1 mouse cellular context compared by ENCODE assay signal in the genomic region with DNA sequence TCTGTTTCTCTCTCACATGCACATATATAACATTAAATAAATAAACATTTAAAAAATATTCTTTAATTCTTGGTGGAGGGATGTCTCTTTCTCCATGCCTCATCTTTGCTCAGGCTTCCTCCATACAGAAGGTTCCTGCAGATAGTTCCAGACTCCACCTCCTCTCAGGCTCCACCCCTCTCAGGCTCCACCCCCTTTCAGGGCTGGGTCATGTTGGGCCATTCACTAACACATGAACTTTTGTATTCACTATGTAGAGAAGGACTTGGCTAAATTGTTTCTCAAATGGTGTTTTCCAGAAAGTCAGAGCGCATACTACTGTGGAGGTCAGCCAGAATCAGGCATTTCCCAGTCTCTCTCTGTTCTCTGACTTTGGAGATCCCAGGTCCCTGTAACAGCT.
TF ChIP-seq lines count a peak whose summit lies in the region.

No protein-coding gene starts in this region.

TF ChIP-seq in MEL, 35 proteins besides CTCF, POLR2A, EP300 and RAD21 (continued from another document):
- TF ChIP-seq POLR2AphosphoS2 (IDR thresholded peaks at IDR 0.05; ENCODE audit: low read length) (no peak), ZNF384 (IDR thresholded peaks at IDR 0.05; ENCODE audit: low read depth, low read length) (no peak), CHD2 (IDR thresholded peaks at IDR 0.05; ENCODE audit: low read length) (no peak), MXI1 (IDR thresholded peaks at IDR 0.05; ENCODE audit: low read depth, low read length) (no peak), E2F4 (IDR thresholded peaks at IDR 0.05; ENCODE audit: borderline replicate concordance, low read depth, low read length) (no peak), JUND (IDR thresholded peaks at IDR 0.05; ENCODE audit: low read depth, low read length) (no peak), RCOR1 (IDR thresholded peaks at IDR 0.05; ENCODE audit: low read depth, low read length) (no peak), POLR2AphosphoS5 (IDR thresholded peaks at IDR 0.05; ENCODE audit: borderline replicate concordance, low read depth, low read length) (no peak), MEF2A (IDR thresholded peaks at IDR 0.05; ENCODE audit: extremely low read depth, insufficient replicate concordance, low read depth, low read length, poor library complexity, severe bottlenecking) (no peak)
